Mouse (Mus musculus) large intestine, adult 2 months (tissue): Measurements from ENCODE around the gene Ero1lb. TPM values are rescaled to one million over a fixed set of nuclear protein-coding genes. Genes with fewer than 3 reads are reported as not detected.
"Not testable (repeated sequence)": the region's sequence is repeated elsewhere in the genome, so short reads cannot be mapped to it uniquely, and the experiment has no call there.

Experiments
- DNase-seq: peaks from one replicate; pipeline ENCODE4 v3.0.0-alpha.2; 2012; ENCODE audit warnings: low read depth, low spot score
- WGBS: fragments of 180-500 bp; shearing (Covaris S2); methylation state at CpG from one replicate; pipeline ENCODE4 v1.1.7; 2018; 5-methylcytosine and 5-hydroxymethylcytosine counted together
- polyA plus RNA-seq: library from polyadenylated mRNA; depleted of rRNA; stranded (reverse); fragments of >200 nt; gene quantifications from 2 replicates; pipeline ENCODE4 v1.2.3, GENCODE M21; 2012; rRNA removed

The Ero1lb gene
- polyA plus RNA-seq, 1 experiment: 2.3 TPM

GRCm38 (mm10) chr13:12650020-12650876 is 84.6 kb downstream of the Ero1lb start:
- DNase-seq: not testable (repeated sequence)
- under 1% methylated on average over 62 of the region's 79 CpGs for WGBS

GRCm38 (mm10) chr13:12650877-12651176 is 85.2 kb downstream of the Ero1lb start:
- WGBS: under 1% methylated on average over 13 of the region's 13 CpGs
- DNase-seq: not testable (repeated sequence)

Other genes with a start within 250 kb of the Ero1lb start
- 5.2 and 7.6 TPM in 2 replicates for gene Actn2, start 225.1 kb upstream of the Ero1lb start, polyA plus RNA-seq
- gene Heatr1, start 170.8 kb upstream of the Ero1lb start, polyA plus RNA-seq: 11.1 and 24.5 TPM in 2 replicates
- 29.1 and 48.6 TPM in 2 replicates for gene Lgals8, start 100.9 kb upstream of the Ero1lb start, polyA plus RNA-seq
- 0.20 and 0.33 TPM in 2 replicates for gene Edaradd, start 45.4 kb upstream of the Ero1lb start, polyA plus RNA-seq
- not detected in 2 replicates for gene Prl2c3, start 234.2 kb downstream of the Ero1lb start, polyA plus RNA-seq